Mouse (Mus musculus): ENCODE measurements around the gene Ccdc40. TPM values are rescaled to one million over a fixed set of nuclear protein-coding genes. Genes with fewer than 3 reads are reported as not detected.

Gene Ccdc40
- polyA plus RNA-seq (2014; fragmentation: Nextera tagmentation; extraction: Ambion mirVana), result 12.1 and 13.4 TPM in 2 replicates

GRCm38 (mm10) chr11:119228091-119228781 lies at the start of gene Ccdc40, which contains the start of gene Tbc1d16:
Gene Ccdc40 (plus strand): TSS chr11:119228572.
Gene Tbc1d16 (minus strand): TSS chr11:119228499.
- H3K9ac ChIP-seq (replicated peaks; ENCODE audit: low read length), result peak within 1 kb of the TSS; percentile 69
- WGBS, result under 1% methylated on average over 54 of the region's 66 CpGs
- ATAC-seq (replicated peaks; ENCODE audit: insufficient number of reproducible peaks, low FRiP score, low TSS enrichment, low read depth), result peak; percentile 84
- peak within 1 kb of the TSS; percentile 56; the same call in 1 of the 2 replicates for H3K27ac ChIP-seq (replicated peaks; ENCODE audit: low read depth, low read length)
- peak within 1 kb of the TSS; percentile 82 for H3K4me3 ChIP-seq (ENCODE audit: low read depth, low read length)
- H3K4me1 ChIP-seq (ENCODE audit: control insufficient read depth, insufficient read depth, low read length), result peaks cover 4% of the 10 kb centered on the region
- no peaks in the 10 kb centered on the region for H3K9me3 ChIP-seq (replicated peaks; ENCODE audit: control insufficient read depth, low read length)
- H3K36me3 ChIP-seq (replicated peaks; ENCODE audit: control insufficient read depth, insufficient read depth, low read depth, low read length), result no peaks in the 10 kb centered on the region
- peak within 1 kb of the TSS; percentile 95 for H3K4me2 ChIP-seq (ENCODE audit: low read depth, low read length)
- DNase-seq (ENCODE audit: low spot score), result peak; percentile 92
- no peaks in the 10 kb centered on the region for H3K27me3 ChIP-seq (ENCODE audit: control insufficient read depth, insufficient read depth, low read length)

GRCm38 (mm10) chr11:119180824-119181582 lies 47.4 kb upstream of the Ccdc40 start:
- H3K4me2 ChIP-seq (ENCODE audit: low read depth, low read length), result no peak overlapping the region
- WGBS, result 86% methylated on average over 14 of the region's 14 CpGs
- H3K9ac ChIP-seq (replicated peaks; ENCODE audit: low read length), result no peak overlapping the region
- no peaks in the 10 kb centered on the region for H3K9me3 ChIP-seq (replicated peaks; ENCODE audit: control insufficient read depth, low read length)
- no peaks in the 10 kb centered on the region for H3K27me3 ChIP-seq (ENCODE audit: control insufficient read depth, insufficient read depth, low read length)
- DNase-seq (ENCODE audit: low spot score), result no peak
- H3K4me1 ChIP-seq (ENCODE audit: control insufficient read depth, insufficient read depth, low read length), result 0 out of 2 replicates have a peak, but pooled peaks cover 4% of the 10 kb centered on the region
- no peak for ATAC-seq (replicated peaks; ENCODE audit: insufficient number of reproducible peaks, low FRiP score, low TSS enrichment, low read depth)
- no peaks in the 10 kb centered on the region for H3K36me3 ChIP-seq (replicated peaks; ENCODE audit: control insufficient read depth, insufficient read depth, low read depth, low read length)
- H3K4me3 ChIP-seq (ENCODE audit: low read depth, low read length), result no peak overlapping the region
- H3K27ac ChIP-seq (replicated peaks; ENCODE audit: low read depth, low read length), result no peak overlapping the region

GRCm38 (mm10) chr11:119181861-119182395 lies 46.4 kb upstream of the Ccdc40 start:
- Histone ChIP-seq H3K9ac (replicated peaks; ENCODE audit: low read length) (no peak overlapping the region), H3K9me3 (replicated peaks; ENCODE audit: control insufficient read depth, low read length) (no peaks in the 10 kb centered on the region), H3K4me1 (ENCODE audit: control insufficient read depth, insufficient read depth, low read length) (no peaks in the 10 kb centered on the region), H3K27me3 (ENCODE audit: control insufficient read depth, insufficient read depth, low read length) (no peaks in the 10 kb centered on the region), H3K36me3 (replicated peaks; ENCODE audit: control insufficient read depth, insufficient read depth, low read depth, low read length) (no peaks in the 10 kb centered on the region), H3K4me2 (ENCODE audit: low read depth, low read length) (no peak overlapping the region), H3K4me3 (ENCODE audit: low read depth, low read length) (no peak overlapping the region), H3K27ac (replicated peaks; ENCODE audit: low read depth, low read length) (no peak overlapping the region)
- DNase-seq (ENCODE audit: low spot score), result no peak
- WGBS, result 84% methylated on average over 12 of the region's 12 CpGs
- no peak for ATAC-seq (replicated peaks; ENCODE audit: insufficient number of reproducible peaks, low FRiP score, low TSS enrichment, low read depth)

- Histone ChIP-seq H3K9me3 (replicated peaks; ENCODE audit: control insufficient read depth, low read length) (no peaks in the 10 kb centered on the region), H3K36me3 (replicated peaks; ENCODE audit: control insufficient read depth, insufficient read depth, low read depth, low read length) (no peaks in the 10 kb centered on the region), H3K4me1 (ENCODE audit: control insufficient read depth, insufficient read depth, low read length) (peaks cover 4% of the 10 kb centered on the region; the same call in 1 of the 2 replicates), H3K4me3 (ENCODE audit: low read depth, low read length) (no peak overlapping the region), H3K9ac (replicated peaks; ENCODE audit: low read length) (no peak overlapping the region), H3K27me3 (ENCODE audit: control insufficient read depth, insufficient read depth, low read length) (no peaks in the 10 kb centered on the region), H3K4me2 (ENCODE audit: low read depth, low read length) (no peak overlapping the region), H3K27ac (replicated peaks; ENCODE audit: low read depth, low read length) (no peak overlapping the region)
- ATAC-seq (replicated peaks; ENCODE audit: insufficient number of reproducible peaks, low FRiP score, low TSS enrichment, low read depth), result no peak
- no peak for DNase-seq (ENCODE audit: low spot score)
- WGBS, result 77% methylated on average over 15 of the region's 15 CpGs
Measured at GRCm38 (mm10) chr11:119183684-119184310, 44.6 kb upstream of the Ccdc40 start.

- 90% methylated on average over 3 of the region's 3 CpGs for WGBS
- ATAC-seq (replicated peaks; ENCODE audit: insufficient number of reproducible peaks, low FRiP score, low TSS enrichment, low read depth) (no peak), DNase-seq (ENCODE audit: low spot score) (no peak)
- no peak overlapping the region for H3K4me2 ChIP-seq (ENCODE audit: low read depth, low read length)
- no peak overlapping the region for H3K27ac ChIP-seq (replicated peaks; ENCODE audit: low read depth, low read length)
- H3K27me3 ChIP-seq (ENCODE audit: control insufficient read depth, insufficient read depth, low read length), result no peaks in the 10 kb centered on the region
- H3K9me3 ChIP-seq (replicated peaks; ENCODE audit: control insufficient read depth, low read length), result no peaks in the 10 kb centered on the region
- H3K4me1 ChIP-seq (ENCODE audit: control insufficient read depth, insufficient read depth, low read length), result peaks cover 4% of the 10 kb centered on the region; the same call in 1 of the 2 replicates
- no peak overlapping the region for H3K9ac ChIP-seq (replicated peaks; ENCODE audit: low read length)
- H3K4me3 ChIP-seq (ENCODE audit: low read depth, low read length), result no peak overlapping the region
- no peaks in the 10 kb centered on the region for H3K36me3 ChIP-seq (replicated peaks; ENCODE audit: control insufficient read depth, insufficient read depth, low read depth, low read length)
Measured at GRCm38 (mm10) chr11:119186381-119186780, 42.0 kb upstream of the Ccdc40 start.

GRCm38 (mm10) chr11:119186989-119187799 lies 41.2 kb upstream of the Ccdc40 start:
- no peak overlapping the region for H3K4me3 ChIP-seq (ENCODE audit: low read depth, low read length)
- H3K27ac ChIP-seq (replicated peaks; ENCODE audit: low read depth, low read length), result no peak overlapping the region
- ATAC-seq (replicated peaks; ENCODE audit: insufficient number of reproducible peaks, low FRiP score, low TSS enrichment, low read depth) (0 out of 2 replicates have a peak, but pooled peaks have one; percentile 16), DNase-seq (ENCODE audit: low spot score) (peak; percentile 85)
- no peak overlapping the region for H3K9ac ChIP-seq (replicated peaks; ENCODE audit: low read length)
- peaks cover 4% of the 10 kb centered on the region; the same call in 1 of the 2 replicates for H3K4me1 ChIP-seq (ENCODE audit: control insufficient read depth, insufficient read depth, low read length)
- H3K36me3 ChIP-seq (replicated peaks; ENCODE audit: control insufficient read depth, insufficient read depth, low read depth, low read length), result no peaks in the 10 kb centered on the region
- H3K4me2 ChIP-seq (ENCODE audit: low read depth, low read length), result no peak overlapping the region
- H3K27me3 ChIP-seq (ENCODE audit: control insufficient read depth, insufficient read depth, low read length), result no peaks in the 10 kb centered on the region
- 43% methylated on average over 25 of the region's 25 CpGs for WGBS
- H3K9me3 ChIP-seq (replicated peaks; ENCODE audit: control insufficient read depth, low read length), result no peaks in the 10 kb centered on the region

- H3K4me2 ChIP-seq (ENCODE audit: low read depth, low read length), result no peak overlapping the region
- H3K9ac ChIP-seq (replicated peaks; ENCODE audit: low read length), result no peak overlapping the region
- no peaks in the 10 kb centered on the region for H3K27me3 ChIP-seq (ENCODE audit: control insufficient read depth, insufficient read depth, low read length)
- H3K36me3 ChIP-seq (replicated peaks; ENCODE audit: control insufficient read depth, insufficient read depth, low read depth, low read length), result no peaks in the 10 kb centered on the region
- DNase-seq (ENCODE audit: low spot score) (no peak), ATAC-seq (replicated peaks; ENCODE audit: insufficient number of reproducible peaks, low FRiP score, low TSS enrichment, low read depth) (peak; percentile 5; the same call in 1 of the 2 replicates)
- 54% methylated on average over 10 of the region's 10 CpGs for WGBS
- no peaks in the 10 kb centered on the region for H3K9me3 ChIP-seq (replicated peaks; ENCODE audit: control insufficient read depth, low read length)
- H3K27ac ChIP-seq (replicated peaks; ENCODE audit: low read depth, low read length), result no peak overlapping the region
- peaks cover 4% of the 10 kb centered on the region; the same call in 1 of the 2 replicates for H3K4me1 ChIP-seq (ENCODE audit: control insufficient read depth, insufficient read depth, low read length)
- H3K4me3 ChIP-seq (ENCODE audit: low read depth, low read length), result no peak overlapping the region
Measured at GRCm38 (mm10) chr11:119187800-119188197, 40.6 kb upstream of the Ccdc40 start.

Data from embryonic facial prominence, embryonic 11.5 days (tissue).